Mouse (Mus musculus): Measurements from ENCODE around the gene Aanat. TPM values are rescaled to one million over a fixed set of nuclear protein-coding genes. Genes with fewer than 3 reads are reported as not detected.

Gene Aanat
- total RNA-seq, 2 experiments from 2014 or later: not detected

DNA sequence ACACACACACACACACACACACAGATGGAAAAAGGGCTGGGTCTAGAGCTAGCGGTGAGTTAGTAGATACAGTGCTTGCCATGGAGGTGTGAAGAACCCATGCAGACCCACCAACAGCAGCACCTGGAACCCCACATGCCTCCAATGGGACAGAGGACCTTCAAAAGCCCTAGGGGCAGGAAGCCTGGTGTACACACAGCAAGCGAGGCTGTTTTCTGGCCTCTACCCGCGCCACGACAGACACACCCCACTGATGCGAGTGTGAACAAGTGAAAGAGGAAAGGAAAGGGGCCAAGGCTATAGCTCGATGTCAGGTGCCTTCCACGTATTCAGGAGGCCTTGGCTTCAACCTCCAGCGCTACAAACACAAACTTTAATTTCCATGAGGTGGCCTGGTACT lies 25.7 kb downstream of the Aanat start:
- no peak for DNase-seq

DNA sequence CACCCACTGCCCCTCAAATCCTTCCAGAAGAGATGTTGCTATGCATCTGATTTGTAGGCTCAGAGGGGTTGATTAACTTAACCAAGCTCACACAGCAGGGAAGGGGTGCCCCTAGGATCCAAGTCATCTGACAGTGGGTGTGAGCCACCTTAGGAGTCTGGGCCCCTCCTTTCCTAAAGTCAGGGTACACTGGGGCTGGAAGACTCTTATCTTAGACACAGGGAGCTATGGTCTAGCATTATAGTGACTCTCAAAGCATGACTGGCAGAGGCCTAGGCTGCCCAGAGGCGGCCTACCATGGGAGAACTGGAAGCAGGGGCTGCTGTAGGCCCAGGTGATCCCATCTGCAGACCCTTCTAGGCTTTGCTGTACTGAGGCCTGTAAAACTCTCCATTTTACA lies 26.3 kb downstream of the Aanat start:
- no peak for DNase-seq

GRCm38 (mm10) chr11:116613234-116613633 lies 27.0 kb downstream of the Aanat start:
- DNase-seq: no peak

DNA sequence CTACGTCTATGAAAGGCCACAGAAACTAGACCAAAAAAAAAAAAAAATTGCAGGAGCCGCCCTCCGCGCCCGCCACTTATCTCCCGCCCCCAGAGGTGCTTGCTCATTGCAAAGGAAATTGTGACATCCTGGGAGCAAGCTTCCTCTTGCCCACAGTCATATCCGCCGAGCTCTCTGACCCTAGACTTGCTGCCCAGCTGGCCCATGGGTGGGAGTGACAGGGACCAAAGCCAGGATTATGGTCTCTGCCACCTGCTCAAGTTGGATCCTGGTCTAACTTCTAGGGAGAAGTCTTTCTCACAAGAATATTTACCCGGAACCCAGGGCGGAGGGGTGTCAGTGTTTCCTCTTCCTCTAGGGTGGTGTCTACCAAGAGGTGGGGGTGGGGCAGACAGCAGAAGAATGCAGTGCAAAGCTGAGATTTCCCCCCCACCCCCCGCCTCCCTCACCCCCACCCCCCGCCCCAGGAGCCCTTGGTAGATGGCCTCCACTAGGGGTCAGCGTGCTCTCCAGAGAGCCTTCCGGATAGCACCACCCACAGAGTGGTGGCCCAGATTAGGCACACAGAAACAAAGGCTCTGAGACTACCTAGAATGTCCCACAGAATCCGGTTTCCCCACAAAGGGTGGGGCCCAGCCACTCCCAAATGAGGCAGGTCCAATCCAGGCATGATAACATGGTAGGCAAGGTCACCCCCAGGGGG lies 29.7 kb downstream of the Aanat start:
- DNase-seq: peak; percentile 41

- no peak for DNase-seq
Measured at GRCm38 (mm10) chr11:116616438-116617118, 30.3 kb downstream of the Aanat start.

DNA sequence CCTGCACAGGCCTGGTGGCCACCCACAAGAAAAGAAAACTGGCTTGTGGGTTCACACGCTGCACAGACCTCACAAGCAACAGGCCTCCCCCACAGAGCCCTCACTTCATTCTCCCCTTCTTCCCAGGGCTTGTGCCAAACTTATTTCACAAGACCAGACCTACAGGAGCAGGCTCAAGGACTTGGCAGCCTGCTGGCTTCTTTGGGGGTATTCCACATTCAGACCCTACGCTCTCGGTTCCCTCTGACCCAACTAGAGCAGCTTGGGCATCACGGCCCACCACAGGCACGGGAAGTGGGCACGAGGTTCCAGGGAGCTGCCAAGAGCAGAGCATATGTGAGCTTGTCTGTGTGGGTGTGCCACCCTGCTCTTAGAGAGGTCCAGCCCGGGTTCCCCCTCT lies 31.4 kb downstream of the Aanat start:
- no peak for DNase-seq

DNA sequence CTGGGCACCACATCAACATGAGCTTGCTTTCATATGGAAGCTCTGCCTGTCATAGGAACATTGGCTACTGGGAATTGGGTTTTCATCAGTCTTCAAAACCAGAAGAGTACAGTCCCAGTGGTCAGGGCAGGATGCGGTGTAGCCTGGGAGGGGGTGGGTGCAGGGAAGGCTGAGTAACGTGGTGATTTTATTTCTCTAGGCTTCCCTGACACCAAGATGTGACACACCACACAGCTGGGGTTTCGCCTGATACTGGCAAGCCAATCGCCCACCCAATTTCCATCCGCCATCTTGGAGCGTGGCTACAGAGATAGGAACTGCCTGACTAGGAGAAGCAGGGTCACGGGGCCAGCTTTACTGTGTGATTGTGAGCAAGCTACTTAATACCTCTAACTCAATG lies 32.4 kb downstream of the Aanat start:
- no peak for DNase-seq

GRCm38 (mm10) chr11:116619156-116619555 lies 32.9 kb downstream of the Aanat start:
- no peak for DNase-seq

DNA sequence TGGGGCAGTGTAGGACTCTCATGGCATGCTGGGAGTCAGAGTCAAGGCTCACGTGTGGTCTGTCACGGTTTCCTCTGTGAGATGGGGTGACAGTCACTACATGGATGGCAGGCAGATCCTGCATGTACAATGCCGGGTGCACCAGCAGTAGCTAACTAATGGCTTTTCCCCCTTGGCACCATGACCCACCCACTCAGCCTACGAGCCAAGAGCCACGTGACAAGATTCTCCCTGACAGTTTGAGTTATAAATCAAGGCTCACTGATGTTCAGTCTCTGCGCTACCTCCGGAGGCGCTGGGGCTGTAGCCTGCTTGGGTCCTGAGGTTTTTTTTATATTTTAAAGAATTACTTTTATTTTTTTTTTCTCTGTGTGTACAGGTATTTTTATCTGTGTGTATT lies 33.3 kb downstream of the Aanat start:
- no peak for DNase-seq

GRCm38 (mm10) chr11:116620073-116620472 lies 33.8 kb downstream of the Aanat start:
- no peak for DNase-seq

GRCm38 (mm10) chr11:116620559-116621253 lies 34.5 kb downstream of the Aanat start:
- no peak for DNase-seq

- DNase-seq: peak; percentile 93
Measured at GRCm38 (mm10) chr11:116621258-116621704, 35.0 kb downstream of the Aanat start.

- DNase-seq: no peak
Measured at GRCm38 (mm10) chr11:116623281-116624124, 37.3 kb downstream of the Aanat start.

DNA sequence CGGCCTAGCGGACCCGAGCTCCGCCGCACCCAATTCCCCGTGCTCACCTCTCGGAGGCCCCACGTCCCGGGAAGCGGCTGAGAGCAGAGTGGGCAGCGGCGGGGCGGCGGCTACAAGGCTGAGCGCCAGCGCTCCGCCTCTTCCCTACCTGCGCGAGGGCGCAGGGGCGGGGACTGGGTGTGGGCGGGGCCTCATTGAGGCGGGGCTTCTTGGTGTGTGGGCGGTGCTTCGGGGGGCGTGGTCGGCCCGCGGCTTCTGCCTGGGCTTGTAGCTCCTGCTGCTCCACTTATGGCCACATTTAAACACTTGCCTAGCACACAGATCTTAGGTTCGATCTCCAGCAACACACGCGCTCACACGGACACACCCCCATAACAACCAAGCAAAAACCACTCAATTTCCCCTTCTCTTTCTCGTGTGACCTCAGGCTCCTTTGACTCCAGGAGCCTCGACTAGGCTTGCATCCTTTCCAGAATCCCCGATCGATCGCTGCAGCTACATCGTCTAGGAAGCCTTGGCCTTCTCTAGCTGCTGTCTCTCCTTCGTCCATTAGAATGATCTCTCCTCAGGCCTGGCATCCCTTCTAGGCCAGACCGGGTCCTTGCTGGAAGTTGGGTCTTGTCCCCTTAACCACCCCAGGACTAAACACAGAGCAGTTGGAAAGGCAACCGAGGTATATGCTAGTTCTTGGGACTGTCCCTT lies 38.0 kb downstream of the Aanat start:
- DNase-seq: peak; percentile 81

DNA sequence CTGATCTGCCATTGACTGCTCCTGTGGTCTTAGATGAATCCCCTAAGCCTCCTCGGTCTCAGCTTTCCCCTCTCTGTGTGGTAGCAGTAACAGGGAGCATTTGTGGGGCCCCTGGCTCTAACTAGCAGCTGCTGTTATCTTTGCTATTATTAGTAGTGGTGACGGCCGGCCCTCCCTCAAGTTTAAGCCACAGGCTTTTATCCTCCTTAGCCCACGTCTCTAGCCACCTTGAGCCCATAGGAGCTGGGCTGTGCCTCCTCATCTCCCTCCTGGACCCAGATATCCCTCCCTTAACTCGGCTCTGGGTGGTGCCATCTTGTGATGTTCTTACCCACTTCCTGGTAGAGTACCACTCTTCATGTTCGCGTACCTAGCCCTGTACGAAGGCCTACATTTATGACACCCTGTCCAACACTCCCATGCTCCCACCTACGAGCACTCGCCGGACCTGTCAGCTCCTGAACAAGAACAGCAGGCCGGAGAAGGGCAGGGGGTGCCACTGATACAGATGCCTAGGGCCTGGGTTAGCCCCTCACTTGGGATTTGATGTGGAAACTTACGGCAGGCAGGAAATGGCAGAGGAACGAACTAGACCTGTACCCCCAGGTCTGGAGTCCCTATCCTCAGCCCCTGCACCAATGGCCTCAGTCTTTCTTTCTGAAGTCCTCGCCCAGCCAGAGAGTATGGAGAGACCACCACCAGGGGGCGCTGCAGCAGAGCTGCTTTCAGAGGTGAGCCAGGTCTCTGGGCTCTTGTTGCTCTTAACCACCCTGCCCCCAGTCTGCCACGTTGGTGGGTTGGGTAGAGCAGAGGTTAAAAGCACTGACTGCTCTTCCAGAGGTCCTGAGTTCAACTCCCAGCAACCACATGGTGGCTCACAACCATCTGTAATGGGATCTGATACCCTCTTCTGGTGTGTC lies 39.1 kb downstream of the Aanat start:
- no peak for DNase-seq

GRCm38 (mm10) chr11:116626299-116627071 lies 40.3 kb downstream of the Aanat start, which contains the start of gene Rhbdf2:
Gene Rhbdf2 (minus strand): TSS chr11:116627019.
- no peak for DNase-seq

- DNase-seq: no peak
Measured at GRCm38 (mm10) chr11:116627072-116628020, 41.1 kb downstream of the Aanat start.

- DNase-seq: peak; percentile 65
Measured at GRCm38 (mm10) chr11:116628712-116629111, 42.5 kb downstream of the Aanat start.

Measured in gastrocnemius, postnatal 25 days (tissue).